Mouse (Mus musculus) forebrain, embryonic 16.5 days (tissue): ENCODE measurements around the gene Cstad. TPM values are rescaled to one million over a fixed set of nuclear protein-coding genes. Genes with fewer than 3 reads are reported as not detected.

Experiments used
- polyA plus RNA-seq: library from polyadenylated mRNA; unstranded; fragments of >200 nt; fragmentation: Nextera tagmentation; extraction: Ambion mirVana; gene quantifications from 2 replicates; pipeline ENCODE4 v1.2.1, GENCODE M21; 2015

The Cstad gene
- polyA plus RNA-seq, 1 experiment from 2014 or later = 0.89 TPM

Other genes with a start within 250 kb of the Cstad start
- 159 and 203 TPM in 2 replicates for gene Sh3glb2, start 235.7 kb upstream of the Cstad start, polyA plus RNA-seq
- gene Miga2, start 230.8 kb upstream of the Cstad start, polyA plus RNA-seq = 29.7 and 35.6 TPM in 2 replicates
- gene Dolpp1, start 202.8 kb upstream of the Cstad start, polyA plus RNA-seq = 59.3 and 66.5 TPM in 2 replicates
- gene Crat, start 179.2 kb upstream of the Cstad start, polyA plus RNA-seq = 21.3 and 21.4 TPM in 2 replicates
- gene Ptpa, start 179.0 kb upstream of the Cstad start, polyA plus RNA-seq = 146 and 163 TPM in 2 replicates
- 1.5 and 1.8 TPM in 2 replicates for gene Ier5l, start 120.8 kb upstream of the Cstad start, polyA plus RNA-seq
- gene 1700001O22Rik, start 208.6 kb downstream of the Cstad start, polyA plus RNA-seq = 2.1 and 2.9 TPM in 2 replicates
- gene Ntmt1, start 212.8 kb downstream of the Cstad start, polyA plus RNA-seq = 120 and 121 TPM in 2 replicates
- gene Asb6, start 235.3 kb downstream of the Cstad start, polyA plus RNA-seq = 41.2 and 47.2 TPM in 2 replicates
- gene Prrx2, start 239.9 kb downstream of the Cstad start, polyA plus RNA-seq = 1.9 and 4.0 TPM in 2 replicates